Mouse (Mus musculus): ENCODE measurements around the gene Mrvi1.

DNA sequence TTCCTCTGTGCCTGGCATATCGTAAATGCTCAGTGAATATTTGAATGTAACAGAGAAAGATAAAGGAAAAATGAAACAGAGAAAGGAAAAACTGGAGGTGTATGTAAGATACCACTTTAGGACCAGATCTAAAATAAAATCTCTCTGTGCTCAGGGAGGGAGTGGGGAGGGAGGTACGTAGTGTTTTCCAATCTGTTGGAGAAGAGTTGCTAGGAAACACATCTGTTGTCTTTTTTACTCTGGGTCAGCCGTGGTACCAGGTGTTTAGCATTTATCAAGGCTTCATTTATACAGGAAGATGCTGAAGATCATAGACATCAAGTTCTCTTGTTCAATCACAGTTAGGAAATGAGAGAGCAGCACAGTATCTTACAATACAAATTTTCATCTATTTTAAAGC is 127.7 kb downstream of the Mrvi1 start:
- no peak for TF ChIP-seq CTCF (IDR thresholded peaks at IDR 0.05; ENCODE audit: borderline replicate concordance, insufficient read depth, low read length)
- no peak for TF ChIP-seq POLR2A (IDR thresholded peaks at IDR 0.05; ENCODE audit: low read depth, low read length)

Measured in embryonic fibroblast, embryonic 13.5 days (primary cell).